Mouse (Mus musculus): ENCODE results near the gene Csnka2ip. TPM values are rescaled to one million over a fixed set of nuclear protein-coding genes. Genes with fewer than 3 reads are reported as not detected.

Csnka2ip gene
- total RNA-seq, 2 experiments from 2014 or later = 2.5 to 3.0 TPM

Other genes starting within 250 kb of the Csnka2ip start
- gene 4930453N24Rik, start 168.8 kb upstream of the Csnka2ip start, total RNA-seq (2021) = 10 to 100 TPM; 22.7 to 24.8 TPM
- 10 to 100 TPM; 17.1 to 17.7 TPM for gene Zfp654, start 249.2 kb upstream of the Csnka2ip start, total RNA-seq (2021)
- gene Cggbp1, start 249.6 kb upstream of the Csnka2ip start, total RNA-seq (2021) = 10 to 100 TPM; 59.0 to 62.7 TPM